Mouse (Mus musculus) ovary, adult 2 months (tissue): ENCODE data around the gene Fbp1. TPM values are rescaled to one million over a fixed set of nuclear protein-coding genes. Genes with fewer than 3 reads are reported as not detected.

ENCODE experiments used
- polyA plus RNA-seq: library from polyadenylated mRNA; depleted of rRNA; stranded (reverse); fragments of >200 nt; gene quantifications from 2 replicates; pipeline ENCODE4 v1.2.3, GENCODE M21; 2012; rRNA removed

Fbp1 gene
- 2.4 and 4.4 TPM in 2 replicates for polyA plus RNA-seq

DNA sequence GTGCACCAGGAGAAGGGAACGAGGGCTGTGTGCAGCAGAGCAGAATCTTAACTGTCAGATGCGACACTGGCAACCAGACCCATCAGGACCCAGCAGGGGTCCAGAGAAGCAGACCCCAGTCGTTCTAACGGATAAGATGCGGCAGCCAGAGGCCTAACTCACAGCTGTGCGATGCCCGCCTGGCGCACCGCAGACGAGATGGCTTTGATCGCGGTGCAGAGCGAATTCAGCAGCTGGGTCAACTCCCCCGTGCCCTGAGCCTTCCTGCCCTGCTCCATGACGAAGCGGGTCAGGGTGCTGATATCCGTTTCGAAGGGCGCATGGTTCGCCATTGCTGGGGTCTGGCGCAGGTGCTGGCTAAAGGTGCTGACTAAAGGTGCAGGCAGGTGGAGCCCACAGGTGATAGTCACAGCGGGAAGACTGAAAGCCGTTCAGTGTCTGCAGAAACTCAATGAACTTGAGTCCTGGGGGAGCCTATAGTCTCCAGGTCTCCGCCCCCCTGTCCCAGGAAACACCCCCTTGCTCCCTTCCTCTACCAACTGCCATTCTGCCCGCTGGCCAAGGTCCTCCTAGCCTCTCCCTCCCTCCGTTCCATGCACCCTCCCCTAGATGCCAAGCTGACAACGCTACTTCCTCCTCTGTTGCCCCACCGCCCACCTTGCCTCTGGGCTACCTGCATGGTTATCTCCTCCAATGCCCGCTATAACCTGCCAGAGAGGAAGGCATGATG lies at the start of gene Fbp1:
TSS of gene Fbp1 (minus strand) at position 571 of the 730 bp plus-strand sequence.

GRCm38 (mm10) chr13:62857941-62858915 lies 29.9 kb downstream of the Fbp1 start, which contains the start of gene Fbp2:
Gene Fbp2 (minus strand): TSS chr13:62858422.

Other genes with a start within 250 kb of the Fbp1 start
- gene Platr25, start 127.6 kb downstream of the Fbp1 start, polyA plus RNA-seq = 0.53 and 0.71 TPM in 2 replicates
- 0.54 and 1.4 TPM in 2 replicates for gene Gm5141, start 102.5 kb downstream of the Fbp1 start, polyA plus RNA-seq
- gene Fbp2, start 29.9 kb downstream of the Fbp1 start, polyA plus RNA-seq = 2.9 and 3.3 TPM in 2 replicates
- gene 2010111I01Rik, start 76.6 kb upstream of the Fbp1 start, polyA plus RNA-seq = 67.1 and 73.8 TPM in 2 replicates